Mouse (Mus musculus): ENCODE results near the gene Il6. TPM values are rescaled to one million over a fixed set of nuclear protein-coding genes. Genes with fewer than 3 reads are reported as not detected.

Il6 gene
- polyA plus RNA-seq (2015; fragmentation: Nextera tagmentation; extraction: Ambion mirVana): 0.22 and 0.28 TPM in 2 replicates

DNA sequence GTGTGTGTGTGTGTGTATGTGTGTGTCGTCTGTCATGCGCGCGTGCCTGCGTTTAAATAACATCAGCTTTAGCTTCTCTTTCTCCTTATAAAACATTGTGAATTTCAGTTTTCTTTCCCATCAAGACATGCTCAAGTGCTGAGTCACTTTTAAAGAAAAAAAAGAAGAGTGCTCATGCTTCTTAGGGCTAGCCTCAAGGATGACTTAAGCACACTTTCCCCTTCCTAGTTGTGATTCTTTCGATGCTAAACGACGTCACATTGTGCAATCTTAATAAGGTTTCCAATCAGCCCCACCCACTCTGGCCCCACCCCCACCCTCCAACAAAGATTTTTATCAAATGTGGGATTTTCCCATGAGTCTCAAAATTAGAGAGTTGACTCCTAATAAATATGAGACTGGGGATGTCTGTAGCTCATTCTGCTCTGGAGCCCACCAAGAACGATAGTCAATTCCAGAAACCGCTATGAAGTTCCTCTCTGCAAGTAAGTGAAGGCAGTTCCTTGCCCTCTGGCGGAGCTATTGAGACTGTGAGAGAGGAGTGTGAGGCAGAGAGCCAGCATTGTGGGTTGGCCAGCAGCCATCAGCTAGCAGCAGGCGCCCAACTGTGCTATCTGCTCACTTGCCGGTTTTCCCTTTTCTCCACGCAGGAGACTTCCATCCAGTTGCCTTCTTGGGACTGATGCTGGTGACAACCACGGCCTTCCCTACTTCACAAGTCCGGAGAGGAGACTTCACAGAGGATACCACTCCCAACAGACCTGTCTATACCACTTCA lies at the start of gene Il6:
TSS of gene Il6 (plus strand) at position 389 of the 778 bp plus-strand sequence.

Other genes with a start within 250 kb of the Il6 start
- gene Tyms, start 60.5 kb downstream of the Il6 start, polyA plus RNA-seq (2015; fragmentation: Nextera tagmentation; extraction: Ambion mirVana): 99.1 and 105 TPM in 2 replicates
- gene Garem2, start 92.0 kb downstream of the Il6 start, polyA plus RNA-seq (2015; fragmentation: Nextera tagmentation; extraction: Ambion mirVana): 0.18 and 0.30 TPM in 2 replicates
- not detected in 2 replicates for gene 3110082J24Rik, start 93.0 kb downstream of the Il6 start, polyA plus RNA-seq (2015; fragmentation: Nextera tagmentation; extraction: Ambion mirVana)
- gene Hadha, start 142.0 kb downstream of the Il6 start, polyA plus RNA-seq (2015; fragmentation: Nextera tagmentation; extraction: Ambion mirVana): 113 and 221 TPM in 2 replicates
- gene Hadhb, start 142.1 kb downstream of the Il6 start, polyA plus RNA-seq (2015; fragmentation: Nextera tagmentation; extraction: Ambion mirVana): 228 and 378 TPM in 2 replicates
- gene Adgrf3, start 192.6 kb downstream of the Il6 start, polyA plus RNA-seq (2015; fragmentation: Nextera tagmentation; extraction: Ambion mirVana): 0.06 and 0.30 TPM in 2 replicates
- gene Selenoi, start 219.5 kb downstream of the Il6 start, polyA plus RNA-seq (2015; fragmentation: Nextera tagmentation; extraction: Ambion mirVana): 6.1 and 10.8 TPM in 2 replicates